Mouse (Mus musculus) testis, adult 2 months (tissue): Measurements from ENCODE around the gene Unc5a. TPM values are rescaled to one million over a fixed set of nuclear protein-coding genes. Genes with fewer than 3 reads are reported as not detected.

ENCODE experiments used
- H3K27ac ChIP-seq: fragments of 200-500 bp; 2 replicates; pipeline ENCODE4 v1.5.1; 2012; ENCODE audit warnings: low read depth, low read length; ENCODE audit not compliant: control insufficient read depth, insufficient read depth
- H3K27me3 ChIP-seq: fragments of 200-500 bp; 2 replicates; pipeline ENCODE4 v1.6.1; 2012; ENCODE audit warnings: mild to moderate bottlenecking, low read length, moderate library complexity; ENCODE audit not compliant: control insufficient read depth, insufficient read depth
- H3K36me3 ChIP-seq: fragments of 200-500 bp; 2 replicates; pipeline ENCODE4 v1.6.1; 2012; ENCODE audit warnings: mild to moderate bottlenecking, low read length; ENCODE audit not compliant: control insufficient read depth, insufficient read depth
- H3K4me1 ChIP-seq: fragments of 200-500 bp; 2 replicates; pipeline ENCODE4 v1.6.1; 2012; ENCODE audit warnings: low read length; ENCODE audit not compliant: control insufficient read depth, insufficient read depth
- H3K4me3 ChIP-seq: fragments of 200-500 bp; 2 replicates; pipeline ENCODE4 v1.5.1; 2012; ENCODE audit warnings: low read depth, mild to moderate bottlenecking, low read length, moderate library complexity, mixed read lengths; ENCODE audit not compliant: control insufficient read depth
- CTCF ChIP-seq: fragments of 200-500 bp; IDR thresholded peaks from 2 replicates; pipeline ENCODE4 v1.5.1; 2012; ENCODE audit warnings: low read depth, mild to moderate bottlenecking, inconsistent platforms, low read length, moderate library complexity; ENCODE audit not compliant: control insufficient read depth, insufficient read depth, insufficient replicate concordance
- POLR2A ChIP-seq: fragments of 200-500 bp; IDR thresholded peaks from 2 replicates; pipeline ENCODE4 v1.6.1; 2012; ENCODE audit warnings: low read depth, mild to moderate bottlenecking, inconsistent platforms, low read length, moderate library complexity; ENCODE audit not compliant: control insufficient read depth
- polyA plus RNA-seq: library from polyadenylated mRNA; depleted of rRNA; stranded (reverse); fragments of >200 nt; gene quantifications from 2 replicates; pipeline ENCODE4 v1.2.3, GENCODE M21; 2012

The Unc5a gene
- polyA plus RNA-seq, 1 experiment = 1.0 TPM

GRCm38 (mm10) chr13:54955695-54956471 lies 6.7 kb downstream of the Unc5a start:
- H3K36me3 ChIP-seq = no peaks in the 10 kb centered on the region
- no peak overlapping the region for H3K27ac ChIP-seq
- H3K27me3 ChIP-seq = 0 out of 2 replicates have a peak, but pooled peaks cover 2% of the 10 kb centered on the region
- TF ChIP-seq CTCF (no peak), POLR2A (no peak)
- peaks cover 8% of the 10 kb centered on the region for H3K4me1 ChIP-seq
- H3K4me3 ChIP-seq = peak overlapping the region; percentile 68

DNA sequence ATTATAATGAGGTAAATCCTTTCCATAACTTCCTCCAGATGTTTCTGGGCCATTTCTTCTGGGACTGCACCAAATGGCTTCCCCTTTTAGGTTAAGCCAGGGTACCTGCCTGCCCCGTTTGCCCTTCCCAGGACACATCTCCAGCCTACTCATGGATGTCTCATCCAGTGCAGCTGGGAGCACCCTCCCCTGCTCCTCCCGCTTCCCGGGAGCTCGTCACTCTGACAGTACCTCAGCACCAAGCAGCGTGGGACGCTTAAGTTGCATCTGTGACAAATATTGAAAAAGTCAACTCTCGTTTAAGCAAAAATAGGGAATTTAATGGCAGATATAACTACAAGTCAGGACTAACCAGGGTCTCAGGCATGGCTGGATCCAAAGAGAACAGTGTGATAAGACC lies 8.1 kb downstream of the Unc5a start:
- H3K27me3 ChIP-seq = 0 out of 2 replicates have a peak, but pooled peaks cover 2% of the 10 kb centered on the region
- no peak for TF ChIP-seq CTCF
- TF ChIP-seq POLR2A = no peak
- peaks cover 8% of the 10 kb centered on the region for H3K4me1 ChIP-seq

GRCm38 (mm10) chr13:54959059-54959701 lies 10.0 kb downstream of the Unc5a start:
- H3K4me1 ChIP-seq = peaks cover 8% of the 10 kb centered on the region
- no peak overlapping the region for H3K4me3 ChIP-seq
- 0 out of 2 replicates have a peak, but pooled peaks cover 2% of the 10 kb centered on the region for H3K27me3 ChIP-seq
- H3K27ac ChIP-seq = no peak overlapping the region
- TF ChIP-seq POLR2A (no peak), CTCF (no peak)
- no peaks in the 10 kb centered on the region for H3K36me3 ChIP-seq

More for the DNA sequence above, 8.1 kb downstream of the Unc5a start:
- no peak overlapping the region for H3K4me3 ChIP-seq
- no peaks in the 10 kb centered on the region for H3K36me3 ChIP-seq
- no peak overlapping the region for H3K27ac ChIP-seq

GRCm38 (mm10) chr13:54959842-54960241 lies 10.6 kb downstream of the Unc5a start:
- 0 out of 2 replicates have a peak, but pooled peaks cover 2% of the 10 kb centered on the region for H3K27me3 ChIP-seq
- no peak for TF ChIP-seq CTCF
- no peak for TF ChIP-seq POLR2A
- H3K27ac ChIP-seq = no peak overlapping the region
- peaks cover 8% of the 10 kb centered on the region for H3K4me1 ChIP-seq
- H3K36me3 ChIP-seq = no peaks in the 10 kb centered on the region
- H3K4me3 ChIP-seq = no peak overlapping the region

DNA sequence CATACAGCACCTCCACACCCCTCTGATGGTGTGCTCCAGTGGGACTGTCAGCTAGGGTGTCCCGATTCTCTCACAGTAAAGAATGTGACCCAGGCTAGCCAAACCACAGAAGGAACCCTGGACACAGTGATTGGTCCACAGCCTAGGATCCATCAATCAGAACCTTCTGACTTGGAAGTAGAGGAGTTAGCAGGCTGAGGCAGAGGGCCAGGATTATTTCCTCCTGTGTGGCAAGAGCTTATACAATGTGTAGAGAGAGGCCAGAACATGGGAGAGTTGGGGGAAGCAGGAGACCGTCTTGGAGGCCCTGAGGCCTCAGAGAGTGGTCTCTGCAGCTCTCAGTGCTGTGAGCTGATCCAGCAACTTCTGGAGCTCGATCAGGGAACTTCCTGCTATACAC lies 11.3 kb downstream of the Unc5a start:
- peaks cover 8% of the 10 kb centered on the region for H3K4me1 ChIP-seq
- no peak overlapping the region for H3K4me3 ChIP-seq
- no peak for TF ChIP-seq POLR2A
- no peak for TF ChIP-seq CTCF
- no peaks in the 10 kb centered on the region for H3K36me3 ChIP-seq
- H3K27me3 ChIP-seq = 0 out of 2 replicates have a peak, but pooled peaks cover 2% of the 10 kb centered on the region
- H3K27ac ChIP-seq = no peak overlapping the region

- Histone ChIP-seq H3K27me3 (no peaks in the 10 kb centered on the region), H3K4me3 (no peak overlapping the region), H3K4me1 (no peaks in the 10 kb centered on the region), H3K27ac (no peak overlapping the region), H3K36me3 (no peaks in the 10 kb centered on the region)
- TF ChIP-seq CTCF (no peak), POLR2A (no peak)
Measured at GRCm38 (mm10) chr13:54965256-54965655, 16.0 kb downstream of the Unc5a start.

- Histone ChIP-seq H3K4me1 (no peaks in the 10 kb centered on the region), H3K27me3 (no peaks in the 10 kb centered on the region), H3K27ac (no peak overlapping the region), H3K36me3 (no peaks in the 10 kb centered on the region), H3K4me3 (no peak overlapping the region)
- TF ChIP-seq CTCF (no peak), POLR2A (no peak)
Measured at GRCm38 (mm10) chr13:54967501-54967900, 18.3 kb downstream of the Unc5a start.
